Mouse (Mus musculus): ENCODE results near the gene Lamtor2. TPM values are rescaled to one million over a fixed set of nuclear protein-coding genes. Genes with fewer than 3 reads are reported as not detected.

Gene Lamtor2
- polyA plus RNA-seq, 1 experiment: 159 TPM

- WGBS: 1% methylated on average over 41 of the region's 41 CpGs
These were observed 1.2 kb upstream of the Lamtor2 start for GRCm38 (mm10) chr3:88553880-88554586.

GRCm38 (mm10) chr3:88553525-88553879, 628 bp upstream of the Lamtor2 start, which contains the start of gene Ubqln4:
Gene Ubqln4, plus strand, starts transcription at chr3:88553758.
- peak within 1 kb of the TSS; percentile 93 for H3K4me3 ChIP-seq (replicated peaks; ENCODE audit: insufficient read depth, low read depth, low read length)
- H3K27me3 ChIP-seq (ENCODE audit: control insufficient read depth, insufficient read depth, low read length): no peaks in the 10 kb centered on the region
- peak; percentile 62 for TF ChIP-seq CTCF (IDR thresholded peaks at IDR 0.05; ENCODE audit: borderline replicate concordance, insufficient read depth, low read depth, low read length)
- peak; percentile 37; the same call in 1 of the 2 replicates for TF ChIP-seq POLR2A (IDR thresholded peaks at IDR 0.05; ENCODE audit: borderline replicate concordance, insufficient read depth, low read length)
- 1% methylated on average over 36 of the region's 37 CpGs for WGBS
- H3K4me1 ChIP-seq (ENCODE audit: control insufficient read depth, insufficient read depth, low read length): peaks cover 18% of the 10 kb centered on the region
- peak; percentile 89 to 92 for DNase-seq
- peak within 1 kb of the TSS; percentile 84 for H3K27ac ChIP-seq (ENCODE audit: insufficient read depth, low read length)

More at GRCm38 (mm10) chr3:88553880-88554586, 1.2 kb upstream of the Lamtor2 start:
- DNase-seq: peak in 1 of 2 experiments; percentile 66
- Histone ChIP-seq H3K27ac (ENCODE audit: insufficient read depth, low read length) (peak overlapping the region; percentile 80), H3K4me3 (replicated peaks; ENCODE audit: insufficient read depth, low read depth, low read length) (peak overlapping the region; percentile 93), H3K4me1 (ENCODE audit: control insufficient read depth, insufficient read depth, low read length) (peaks cover 18% of the 10 kb centered on the region), H3K27me3 (ENCODE audit: control insufficient read depth, insufficient read depth, low read length) (no peaks in the 10 kb centered on the region)
- TF ChIP-seq CTCF (IDR thresholded peaks at IDR 0.05; ENCODE audit: borderline replicate concordance, insufficient read depth, low read depth, low read length): no peak
- no peak for TF ChIP-seq POLR2A (IDR thresholded peaks at IDR 0.05; ENCODE audit: borderline replicate concordance, insufficient read depth, low read length)

- Histone ChIP-seq H3K27me3 (ENCODE audit: control insufficient read depth, insufficient read depth, low read length) (no peaks in the 10 kb centered on the region), H3K4me3 (replicated peaks; ENCODE audit: insufficient read depth, low read depth, low read length) (peak overlapping the region; percentile 59), H3K27ac (ENCODE audit: insufficient read depth, low read length) (peak overlapping the region; percentile 6; the same call in 1 of the 2 replicates), H3K4me1 (ENCODE audit: control insufficient read depth, insufficient read depth, low read length) (peaks cover 18% of the 10 kb centered on the region)
- no peak for DNase-seq
- 18% methylated on average over 16 of the region's 16 CpGs for WGBS
- no peak for TF ChIP-seq CTCF (IDR thresholded peaks at IDR 0.05; ENCODE audit: borderline replicate concordance, insufficient read depth, low read depth, low read length)
- no peak for TF ChIP-seq POLR2A (IDR thresholded peaks at IDR 0.05; ENCODE audit: borderline replicate concordance, insufficient read depth, low read length)
These were observed 710 bp downstream of the Lamtor2 start for GRCm38 (mm10) chr3:88552082-88552645.

- peak overlapping the region; percentile 6 for H3K4me3 ChIP-seq (replicated peaks; ENCODE audit: insufficient read depth, low read depth, low read length)
- peaks cover 18% of the 10 kb centered on the region for H3K4me1 ChIP-seq (ENCODE audit: control insufficient read depth, insufficient read depth, low read length)
- WGBS: 68% methylated on average over 4 of the region's 4 CpGs
- DNase-seq: peak in 1 of 2 experiments; percentile 20
- TF ChIP-seq CTCF (IDR thresholded peaks at IDR 0.05; ENCODE audit: borderline replicate concordance, insufficient read depth, low read depth, low read length) (no peak), POLR2A (IDR thresholded peaks at IDR 0.05; ENCODE audit: borderline replicate concordance, insufficient read depth, low read length) (no peak)
- no peaks in the 10 kb centered on the region for H3K27me3 ChIP-seq (ENCODE audit: control insufficient read depth, insufficient read depth, low read length)
- no peak overlapping the region for H3K27ac ChIP-seq (ENCODE audit: insufficient read depth, low read length)
These were observed 1.3 kb downstream of the Lamtor2 start for GRCm38 (mm10) chr3:88551586-88551985.

- 65% methylated on average over 18 of the region's 18 CpGs for WGBS
- no peak for DNase-seq
- no peak for TF ChIP-seq CTCF (IDR thresholded peaks at IDR 0.05; ENCODE audit: borderline replicate concordance, insufficient read depth, low read depth, low read length)
- no peak for TF ChIP-seq POLR2A (IDR thresholded peaks at IDR 0.05; ENCODE audit: borderline replicate concordance, insufficient read depth, low read length)
These were observed 4.5 kb downstream of the Lamtor2 start, which contains the start of gene Rab25 for GRCm38 (mm10) chr3:88548180-88548917. Gene Rab25, minus strand, starts transcription at chr3:88548300.

GRCm38 (mm10) chr3:88546674-88547418, 6.0 kb downstream of the Lamtor2 start:
- DNase-seq: no peak
- no peak overlapping the region for H3K27ac ChIP-seq (ENCODE audit: insufficient read depth, low read length)
- H3K27me3 ChIP-seq (ENCODE audit: control insufficient read depth, insufficient read depth, low read length): no peaks in the 10 kb centered on the region
- WGBS: 76% methylated on average over 6 of the region's 6 CpGs
- no peak overlapping the region for H3K4me3 ChIP-seq (replicated peaks; ENCODE audit: insufficient read depth, low read depth, low read length)
- no peak for TF ChIP-seq CTCF (IDR thresholded peaks at IDR 0.05; ENCODE audit: borderline replicate concordance, insufficient read depth, low read depth, low read length)
- TF ChIP-seq POLR2A (IDR thresholded peaks at IDR 0.05; ENCODE audit: borderline replicate concordance, insufficient read depth, low read length): no peak
- peaks cover 37% of the 10 kb centered on the region for H3K4me1 ChIP-seq (ENCODE audit: control insufficient read depth, insufficient read depth, low read length)

More at GRCm38 (mm10) chr3:88548180-88548917, 4.5 kb downstream of the Lamtor2 start, which contains the start of gene Rab25:
- Histone ChIP-seq H3K27me3 (ENCODE audit: control insufficient read depth, insufficient read depth, low read length) (no peaks in the 10 kb centered on the region), H3K27ac (ENCODE audit: insufficient read depth, low read length) (no peak within 1 kb of the TSS), H3K4me1 (ENCODE audit: control insufficient read depth, insufficient read depth, low read length) (peaks cover 23% of the 10 kb centered on the region), H3K4me3 (replicated peaks; ENCODE audit: insufficient read depth, low read depth, low read length) (no peak within 1 kb of the TSS)
